Mouse (Mus musculus) lung, embryonic 16.5 days (tissue): Measurements from ENCODE around the gene Pnrc1. TPM values are rescaled to one million over a fixed set of nuclear protein-coding genes. Genes with fewer than 3 reads are reported as not detected.

ENCODE experiments used
- polyA plus RNA-seq: library from polyadenylated mRNA; unstranded; fragments of >200 nt; fragmentation: Nextera tagmentation; extraction: Ambion mirVana; gene quantifications from 2 replicates; pipeline ENCODE4 v1.2.1, GENCODE M21; 2015

Pnrc1 gene
- polyA plus RNA-seq, 1 experiment from 2014 or later: 118 TPM

Other genes starting within 250 kb of the Pnrc1 start
- 0.10 and 0.20 TPM in 2 replicates for gene Gabrr2, start 227.2 kb downstream of the Pnrc1 start, polyA plus RNA-seq
- gene Gabrr1, start 157.6 kb downstream of the Pnrc1 start, polyA plus RNA-seq: not detected in 2 replicates
- gene Pm20d2, start 100.4 kb downstream of the Pnrc1 start, polyA plus RNA-seq: 1.2 and 1.3 TPM in 2 replicates
- 3.2 and 3.4 TPM in 2 replicates for gene Srsf12, start 81.2 kb downstream of the Pnrc1 start, polyA plus RNA-seq
- 20.0 and 22.0 TPM in 2 replicates for gene Rngtt, start 20.1 kb upstream of the Pnrc1 start, polyA plus RNA-seq